Mouse (Mus musculus): ENCODE measurements at regions not wholly inside any gene's neighbourhood (a gene's known extent, or its start where the extent isn't known, plus 50 kb on each side); places are given as distances from the start of the nearest gene placed in this dataset.

GRCm38 (mm10) chr3:63638572-63638971 lies 154.9 kb upstream of the Gm34302 start:
- Histone ChIP-seq H3K9ac (replicated peaks; ENCODE audit: low read depth, low read length) (no peak overlapping the region), H3K4me2 (ENCODE audit: low read depth, low read length) (no peak overlapping the region), H3K4me3 (ENCODE audit: low read depth, low read length) (no peak overlapping the region), H3K36me3 (ENCODE audit: control insufficient read depth, insufficient read depth, low read length) (no peaks in the 10 kb centered on the region), H3K27ac (ENCODE audit: low read depth, low read length) (no peak overlapping the region), H3K27me3 (ENCODE audit: control insufficient read depth, insufficient read depth, low read length) (no peaks in the 10 kb centered on the region), H3K9me3 (ENCODE audit: control insufficient read depth, low read length) (no peaks in the 10 kb centered on the region), H3K4me1 (ENCODE audit: control insufficient read depth, insufficient read depth, low read length) (no peaks in the 10 kb centered on the region)
- peak; percentile 82; the same call in 1 of the 2 replicates for ATAC-seq (ENCODE audit: low read depth)
- WGBS: 34% methylated on average over 2 of the region's 2 CpGs

GRCm38 (mm10) chr3:63637913-63638312 lies 154.2 kb upstream of the Gm34302 start:
- ATAC-seq (ENCODE audit: low read depth): no peak

DNA sequence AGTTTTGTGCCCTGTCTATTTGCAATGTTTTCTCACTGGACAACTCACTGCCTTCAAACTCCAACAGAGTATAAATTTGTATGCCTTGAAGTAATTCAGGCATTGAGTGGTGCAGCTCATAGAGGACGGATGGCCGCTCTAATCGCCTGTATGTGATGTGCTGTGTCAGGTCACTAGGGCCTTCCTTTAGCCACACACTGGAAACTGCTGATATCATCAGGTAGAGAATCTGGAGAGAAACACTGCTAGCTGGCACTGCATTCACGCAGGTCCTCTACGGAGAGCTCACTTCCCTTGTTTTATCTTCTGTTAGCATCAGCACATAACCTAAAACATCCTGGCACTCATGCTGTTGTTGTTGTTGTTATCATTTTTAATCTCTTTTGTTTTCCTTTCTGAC lies 144.0 kb upstream of the Gm34302 start:
- Histone ChIP-seq H3K4me1 (ENCODE audit: control insufficient read depth, insufficient read depth, low read length) (no peaks in the 10 kb centered on the region), H3K4me3 (ENCODE audit: low read depth, low read length) (no peak overlapping the region), H3K36me3 (ENCODE audit: control insufficient read depth, insufficient read depth, low read length) (no peaks in the 10 kb centered on the region), H3K27me3 (ENCODE audit: control insufficient read depth, insufficient read depth, low read length) (no peaks in the 10 kb centered on the region), H3K27ac (ENCODE audit: low read depth, low read length) (no peak overlapping the region), H3K9ac (replicated peaks; ENCODE audit: low read depth, low read length) (no peak overlapping the region), H3K9me3 (ENCODE audit: control insufficient read depth, low read length) (no peaks in the 10 kb centered on the region), H3K4me2 (ENCODE audit: low read depth, low read length) (no peak overlapping the region)
- ATAC-seq (ENCODE audit: low read depth): no peak
- WGBS: 67% methylated on average over 5 of the region's 5 CpGs

More at GRCm38 (mm10) chr3:63637913-63638312, 154.2 kb upstream of the Gm34302 start:
- no peaks in the 10 kb centered on the region for H3K9me3 ChIP-seq (ENCODE audit: control insufficient read depth, low read length)
- H3K9ac ChIP-seq (replicated peaks; ENCODE audit: low read depth, low read length): no peak overlapping the region
- WGBS: 71% methylated on average over 5 of the region's 5 CpGs
- no peak overlapping the region for H3K27ac ChIP-seq (ENCODE audit: low read depth, low read length)
- no peaks in the 10 kb centered on the region for H3K36me3 ChIP-seq (ENCODE audit: control insufficient read depth, insufficient read depth, low read length)
- H3K27me3 ChIP-seq (ENCODE audit: control insufficient read depth, insufficient read depth, low read length): no peaks in the 10 kb centered on the region
- H3K4me1 ChIP-seq (ENCODE audit: control insufficient read depth, insufficient read depth, low read length): no peaks in the 10 kb centered on the region
- H3K4me2 ChIP-seq (ENCODE audit: low read depth, low read length): no peak overlapping the region
- no peak overlapping the region for H3K4me3 ChIP-seq (ENCODE audit: low read depth, low read length)

- WGBS: 26% methylated on average over 5 of the region's 5 CpGs
- Histone ChIP-seq H3K27ac (ENCODE audit: low read depth, low read length) (no peak overlapping the region), H3K36me3 (ENCODE audit: control insufficient read depth, insufficient read depth, low read length) (no peaks in the 10 kb centered on the region), H3K4me3 (ENCODE audit: low read depth, low read length) (no peak overlapping the region), H3K4me2 (ENCODE audit: low read depth, low read length) (no peak overlapping the region), H3K9ac (replicated peaks; ENCODE audit: low read depth, low read length) (no peak overlapping the region), H3K4me1 (ENCODE audit: control insufficient read depth, insufficient read depth, low read length) (no peaks in the 10 kb centered on the region), H3K27me3 (ENCODE audit: control insufficient read depth, insufficient read depth, low read length) (no peaks in the 10 kb centered on the region), H3K9me3 (ENCODE audit: control insufficient read depth, low read length) (no peaks in the 10 kb centered on the region)
- ATAC-seq (ENCODE audit: low read depth): peak; percentile 83
Measured at GRCm38 (mm10) chr3:63616127-63616526, 132.4 kb upstream of the Gm34302 start.

DNA sequence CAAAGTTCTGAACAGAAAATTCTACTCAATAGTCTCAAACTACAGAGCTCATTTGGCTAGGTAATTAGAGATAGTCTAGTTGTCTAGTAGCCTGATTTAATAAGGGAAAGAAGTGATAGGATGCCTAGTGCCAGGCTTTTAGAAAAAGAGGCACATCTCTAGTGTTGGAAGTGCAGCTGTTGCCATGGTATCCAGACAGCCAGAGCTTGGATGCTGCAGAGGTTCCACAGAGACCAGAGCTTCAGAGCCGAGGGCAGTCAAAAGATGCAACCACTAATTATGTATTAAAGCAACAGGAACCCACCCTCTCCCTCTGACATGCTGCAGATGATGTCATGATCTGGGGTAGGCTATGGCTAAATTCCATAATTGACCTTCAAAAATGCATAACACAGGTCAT lies 130.0 kb upstream of the Gm34302 start:
- Histone ChIP-seq H3K36me3 (ENCODE audit: control insufficient read depth, insufficient read depth, low read length) (no peaks in the 10 kb centered on the region), H3K4me2 (ENCODE audit: low read depth, low read length) (no peak overlapping the region), H3K27me3 (ENCODE audit: control insufficient read depth, insufficient read depth, low read length) (no peaks in the 10 kb centered on the region), H3K4me3 (ENCODE audit: low read depth, low read length) (no peak overlapping the region), H3K9me3 (ENCODE audit: control insufficient read depth, low read length) (no peaks in the 10 kb centered on the region), H3K4me1 (ENCODE audit: control insufficient read depth, insufficient read depth, low read length) (no peaks in the 10 kb centered on the region), H3K27ac (ENCODE audit: low read depth, low read length) (no peak overlapping the region), H3K9ac (replicated peaks; ENCODE audit: low read depth, low read length) (no peak overlapping the region)
- WGBS: 16% methylated on average over 1 of the region's 1 CpGs
- ATAC-seq (ENCODE audit: low read depth): peak; percentile 57; the same call in 1 of the 2 replicates

GRCm38 (mm10) chr3:63612767-63613363 lies 129.2 kb upstream of the Gm34302 start:
- Histone ChIP-seq H3K36me3 (ENCODE audit: control insufficient read depth, insufficient read depth, low read length) (no peaks in the 10 kb centered on the region), H3K4me3 (ENCODE audit: low read depth, low read length) (no peak overlapping the region), H3K27ac (ENCODE audit: low read depth, low read length) (no peak overlapping the region), H3K4me2 (ENCODE audit: low read depth, low read length) (no peak overlapping the region), H3K4me1 (ENCODE audit: control insufficient read depth, insufficient read depth, low read length) (no peaks in the 10 kb centered on the region), H3K9ac (replicated peaks; ENCODE audit: low read depth, low read length) (no peak overlapping the region), H3K27me3 (ENCODE audit: control insufficient read depth, insufficient read depth, low read length) (no peaks in the 10 kb centered on the region), H3K9me3 (ENCODE audit: control insufficient read depth, low read length) (no peaks in the 10 kb centered on the region)
- no peak for ATAC-seq (ENCODE audit: low read depth)
- WGBS: 35% methylated on average over 3 of the region's 3 CpGs

- H3K27ac ChIP-seq (ENCODE audit: low read depth, low read length): no peak overlapping the region
- 26% methylated on average over 5 of the region's 5 CpGs for WGBS
- H3K4me3 ChIP-seq (ENCODE audit: low read depth, low read length): no peak overlapping the region
- 0 out of 2 replicates have a peak, but pooled peaks have one; percentile 19 for ATAC-seq (ENCODE audit: low read depth)
- H3K36me3 ChIP-seq (ENCODE audit: control insufficient read depth, insufficient read depth, low read length): no peaks in the 10 kb centered on the region
- no peaks in the 10 kb centered on the region for H3K27me3 ChIP-seq (ENCODE audit: control insufficient read depth, insufficient read depth, low read length)
- H3K9me3 ChIP-seq (ENCODE audit: control insufficient read depth, low read length): no peaks in the 10 kb centered on the region
- H3K4me2 ChIP-seq (ENCODE audit: low read depth, low read length): no peak overlapping the region
- H3K4me1 ChIP-seq (ENCODE audit: control insufficient read depth, insufficient read depth, low read length): no peaks in the 10 kb centered on the region
- H3K9ac ChIP-seq (replicated peaks; ENCODE audit: low read depth, low read length): no peak overlapping the region
Measured at GRCm38 (mm10) chr3:63610113-63610919, 126.6 kb upstream of the Gm34302 start.

- WGBS: 24% methylated on average over 17 of the region's 17 CpGs
- H3K9me3 ChIP-seq (ENCODE audit: control insufficient read depth, low read length): no peaks in the 10 kb centered on the region
- no peak for ATAC-seq (ENCODE audit: low read depth)
- no peak overlapping the region for H3K4me2 ChIP-seq (ENCODE audit: low read depth, low read length)
- no peaks in the 10 kb centered on the region for H3K36me3 ChIP-seq (ENCODE audit: control insufficient read depth, insufficient read depth, low read length)
- H3K4me1 ChIP-seq (ENCODE audit: control insufficient read depth, insufficient read depth, low read length): no peaks in the 10 kb centered on the region
- H3K9ac ChIP-seq (replicated peaks; ENCODE audit: low read depth, low read length): no peak overlapping the region
- H3K27ac ChIP-seq (ENCODE audit: low read depth, low read length): no peak overlapping the region
- H3K4me3 ChIP-seq (ENCODE audit: low read depth, low read length): no peak overlapping the region
- H3K27me3 ChIP-seq (ENCODE audit: control insufficient read depth, insufficient read depth, low read length): no peaks in the 10 kb centered on the region
Measured at GRCm38 (mm10) chr3:63609454-63610112, 125.9 kb upstream of the Gm34302 start.

Data from neural tube, embryonic 14.5 days (tissue).